Mouse (Mus musculus) right cerebral cortex, postnatal 4 days (tissue): ENCODE measurements at regions not wholly inside any gene's neighbourhood (a gene's known extent, or its start where the extent isn't known, plus 50 kb on each side); places are given as distances from the start of the nearest gene placed in this dataset.

Source experiments
- DNase-seq: peaks from one replicate; pipeline ENCODE4 v3.0.0-alpha.2; 2022

- no peak for DNase-seq
These were observed 86.2 kb upstream of the Csf3r start for GRCm38 (mm10) chr4:125938186-125938585.

GRCm38 (mm10) chr4:125941266-125941665 lies 83.1 kb upstream of the Csf3r start:
- DNase-seq, result no peak

- peak; percentile 77 for DNase-seq
These were observed 82.4 kb upstream of the Csf3r start for GRCm38 (mm10) chr4:125941916-125942315.

DNA sequence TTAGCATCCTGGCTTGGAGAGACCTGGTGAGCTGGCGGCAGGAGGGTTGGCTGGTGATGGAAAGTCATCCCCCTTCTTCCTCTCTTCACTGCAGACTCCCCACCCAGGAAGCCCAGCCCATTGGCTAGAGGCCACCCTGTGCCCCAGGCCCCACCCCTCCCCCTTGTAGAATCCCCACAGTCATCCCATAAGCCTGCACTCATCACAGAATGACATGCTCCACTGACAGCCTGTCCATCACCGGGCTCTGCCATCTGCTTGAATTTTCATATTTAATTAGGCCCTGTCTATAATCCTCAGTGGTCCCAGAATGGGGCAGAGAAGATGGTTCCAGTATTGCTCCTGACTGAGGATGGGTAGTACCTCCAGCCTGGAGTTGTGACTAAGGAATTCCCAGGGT lies 79.3 kb upstream of the Csf3r start:
- no peak for DNase-seq

DNA sequence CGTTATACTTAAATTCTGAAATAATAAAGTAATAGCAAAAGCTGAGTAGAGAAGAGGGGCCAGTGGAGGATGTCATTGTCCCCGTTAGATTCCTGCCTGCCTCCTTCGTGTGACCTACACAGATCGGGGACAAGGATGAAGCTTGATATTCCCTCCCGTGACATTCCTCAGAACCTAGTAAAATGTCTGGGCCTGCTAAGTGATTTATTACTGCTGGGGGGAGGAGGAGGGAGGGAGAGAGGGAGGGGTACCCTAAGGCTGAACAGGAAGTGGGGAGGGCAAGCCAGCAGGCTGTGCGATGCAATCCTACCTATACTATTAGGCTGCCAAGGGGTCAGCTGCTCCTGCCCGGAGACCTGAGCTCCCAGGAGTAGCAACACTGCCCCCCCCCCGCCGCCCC lies 64.9 kb upstream of the Csf3r start:
- DNase-seq, result no peak

- DNase-seq, result no peak
These were observed 63.6 kb upstream of the Csf3r start for GRCm38 (mm10) chr4:125960704-125961279.

DNA sequence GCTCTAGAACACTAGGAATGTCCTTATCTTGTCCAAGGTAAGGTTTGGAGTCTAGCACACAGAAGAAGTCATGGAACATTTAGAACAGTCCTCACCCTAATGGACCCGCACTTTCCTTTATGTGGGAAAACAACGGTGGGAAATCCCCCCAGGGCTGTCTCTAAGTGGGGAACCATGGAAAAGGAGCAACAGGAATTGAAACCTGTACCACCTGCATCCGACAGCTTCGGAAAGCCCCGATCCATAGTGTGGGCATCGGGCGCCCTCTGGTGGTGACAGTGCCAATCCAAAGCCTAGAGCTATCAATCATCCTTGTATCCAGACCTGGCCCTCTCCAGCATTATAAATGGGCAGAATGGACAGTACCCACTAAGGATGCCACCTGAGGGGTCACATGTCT lies 61.7 kb upstream of the Csf3r start:
- peak; percentile 95 for DNase-seq
